Mouse (Mus musculus): ENCODE measurements around the gene Vav2. TPM values are rescaled to one million over a fixed set of nuclear protein-coding genes. Genes with fewer than 3 reads are reported as not detected.

The Vav2 gene
- 8.0 and 8.5 TPM in 2 replicates for polyA plus RNA-seq (2016; fragmentation: Nextera tagmentation; extraction: Ambion mirVana)

- Histone ChIP-seq H3K4me1 (replicated peaks) (peaks cover 39% of the 10 kb centered on the region), H3K27ac (peak within 1 kb of the TSS; percentile 80), H3K36me3 (0 out of 2 replicates have a peak, but pooled peaks cover 3% of the 10 kb centered on the region), H3K9me3 (no peaks in the 10 kb centered on the region), H3K9ac (replicated peaks) (peak within 1 kb of the TSS; percentile 91), H3K4me3 (replicated peaks) (peak within 1 kb of the TSS; percentile 92), H3K27me3 (no peaks in the 10 kb centered on the region), H3K4me2 (peak within 1 kb of the TSS; percentile 99)
- ATAC-seq (ENCODE audit: insufficient number of reproducible peaks, insufficient read depth, low FRiP score, low TSS enrichment, low read depth) = peak; percentile 85
- WGBS = under 1% methylated on average over 58 of the region's 58 CpGs
Measured at GRCm38 (mm10) chr2:27426855-27427457, at the start of gene Vav2. TSS of gene Vav2 (minus strand) at chr2:27427033.

- peak overlapping the region; percentile 98 for H3K9ac ChIP-seq (replicated peaks)
- peak; percentile 97 for ATAC-seq (ENCODE audit: insufficient number of reproducible peaks, insufficient read depth, low FRiP score, low TSS enrichment, low read depth)
- peak overlapping the region; percentile 99 for H3K4me3 ChIP-seq (replicated peaks)
- H3K9me3 ChIP-seq = no peaks in the 10 kb centered on the region
- peak overlapping the region; percentile 98 for H3K27ac ChIP-seq
- peaks cover 44% of the 10 kb centered on the region for H3K4me1 ChIP-seq (replicated peaks)
- under 1% methylated on average over 79 of the region's 96 CpGs for WGBS
- H3K36me3 ChIP-seq = peaks cover 23% of the 10 kb centered on the region
- no peaks in the 10 kb centered on the region for H3K27me3 ChIP-seq
- peak overlapping the region; percentile 98 for H3K4me2 ChIP-seq
Measured at GRCm38 (mm10) chr2:27475495-27476302, 48.9 kb upstream of the Vav2 start.

- Histone ChIP-seq H3K4me2 (peak overlapping the region; percentile 98), H3K36me3 (peaks cover 30% of the 10 kb centered on the region), H3K27ac (peak overlapping the region; percentile 98), H3K4me3 (replicated peaks) (peak overlapping the region; percentile 99), H3K4me1 (replicated peaks) (peaks cover 52% of the 10 kb centered on the region), H3K9ac (replicated peaks) (peak overlapping the region; percentile 98), H3K27me3 (no peaks in the 10 kb centered on the region), H3K9me3 (no peaks in the 10 kb centered on the region)
- ATAC-seq (ENCODE audit: insufficient number of reproducible peaks, insufficient read depth, low FRiP score, low TSS enrichment, low read depth) = no peak
- under 1% methylated on average over 72 of the region's 84 CpGs for WGBS
Measured at GRCm38 (mm10) chr2:27474621-27475484, 48.0 kb upstream of the Vav2 start.

- Histone ChIP-seq H3K4me2 (peak overlapping the region; percentile 98), H3K36me3 (peaks cover 35% of the 10 kb centered on the region), H3K9ac (replicated peaks) (peak overlapping the region; percentile 98), H3K27ac (0 out of 2 replicates have a peak overlapping the region, but pooled peaks have one; percentile 98), H3K4me1 (replicated peaks) (peaks cover 62% of the 10 kb centered on the region), H3K9me3 (no peaks in the 10 kb centered on the region), H3K4me3 (replicated peaks) (peak overlapping the region; percentile 99), H3K27me3 (no peaks in the 10 kb centered on the region)
- 15% methylated on average over 4 of the region's 4 CpGs for WGBS
- no peak for ATAC-seq (ENCODE audit: insufficient number of reproducible peaks, insufficient read depth, low FRiP score, low TSS enrichment, low read depth)
Measured at GRCm38 (mm10) chr2:27473911-27474310, 47.1 kb upstream of the Vav2 start.

GRCm38 (mm10) chr2:27473061-27473765 is 46.4 kb upstream of the Vav2 start:
- Histone ChIP-seq H3K4me3 (replicated peaks) (peak overlapping the region; percentile 99), H3K9me3 (no peaks in the 10 kb centered on the region), H3K4me2 (peak overlapping the region; percentile 98), H3K27me3 (no peaks in the 10 kb centered on the region), H3K27ac (no peak overlapping the region), H3K36me3 (peaks cover 42% of the 10 kb centered on the region), H3K9ac (replicated peaks) (peak overlapping the region; percentile 98; the same call in 1 of the 2 replicates), H3K4me1 (replicated peaks) (peaks cover 64% of the 10 kb centered on the region)
- no peak for ATAC-seq (ENCODE audit: insufficient number of reproducible peaks, insufficient read depth, low FRiP score, low TSS enrichment, low read depth)
- WGBS = 63% methylated on average over 7 of the region's 7 CpGs

GRCm38 (mm10) chr2:27471170-27471584 is 44.3 kb upstream of the Vav2 start:
- no peaks in the 10 kb centered on the region for H3K9me3 ChIP-seq
- no peak overlapping the region for H3K27ac ChIP-seq
- peaks cover 62% of the 10 kb centered on the region for H3K36me3 ChIP-seq
- H3K9ac ChIP-seq (replicated peaks) = no peak overlapping the region
- no peak overlapping the region for H3K4me3 ChIP-seq (replicated peaks)
- no peaks in the 10 kb centered on the region for H3K27me3 ChIP-seq
- ATAC-seq (ENCODE audit: insufficient number of reproducible peaks, insufficient read depth, low FRiP score, low TSS enrichment, low read depth) = no peak
- no peak overlapping the region; the same call in 1 of the 2 replicates for H3K4me2 ChIP-seq
- H3K4me1 ChIP-seq (replicated peaks) = peaks cover 59% of the 10 kb centered on the region

- ATAC-seq (ENCODE audit: insufficient number of reproducible peaks, insufficient read depth, low FRiP score, low TSS enrichment, low read depth) = no peak
- peaks cover 68% of the 10 kb centered on the region for H3K36me3 ChIP-seq
- H3K4me1 ChIP-seq (replicated peaks) = peaks cover 59% of the 10 kb centered on the region
Measured at GRCm38 (mm10) chr2:27470535-27470934, 43.7 kb upstream of the Vav2 start.

GRCm38 (mm10) chr2:27469991-27470355 is 43.1 kb upstream of the Vav2 start:
- no peak overlapping the region for H3K4me3 ChIP-seq (replicated peaks)
- no peaks in the 10 kb centered on the region for H3K27me3 ChIP-seq
- H3K9me3 ChIP-seq = no peaks in the 10 kb centered on the region
- no peak overlapping the region for H3K9ac ChIP-seq (replicated peaks)
- no peak overlapping the region for H3K4me2 ChIP-seq
- no peak for ATAC-seq (ENCODE audit: insufficient number of reproducible peaks, insufficient read depth, low FRiP score, low TSS enrichment, low read depth)
- no peak overlapping the region for H3K27ac ChIP-seq
- WGBS = 49% methylated on average over 3 of the region's 3 CpGs
- peaks cover 74% of the 10 kb centered on the region for H3K36me3 ChIP-seq
- H3K4me1 ChIP-seq (replicated peaks) = peaks cover 59% of the 10 kb centered on the region

More at GRCm38 (mm10) chr2:27470535-27470934, 43.7 kb upstream of the Vav2 start:
- Histone ChIP-seq H3K27me3 (no peaks in the 10 kb centered on the region), H3K27ac (0 out of 2 replicates have a peak overlapping the region, but pooled peaks have one; percentile 23), H3K4me3 (replicated peaks) (no peak overlapping the region), H3K9ac (replicated peaks) (no peak overlapping the region), H3K4me2 (no peak overlapping the region), H3K9me3 (no peaks in the 10 kb centered on the region)
- 97% methylated on average over 2 of the region's 2 CpGs for WGBS

GRCm38 (mm10) chr2:27469292-27469990 is 42.6 kb upstream of the Vav2 start:
- Histone ChIP-seq H3K9ac (replicated peaks) (no peak overlapping the region; the same call in 1 of the 2 replicates), H3K9me3 (no peaks in the 10 kb centered on the region), H3K4me1 (replicated peaks) (peaks cover 59% of the 10 kb centered on the region), H3K4me3 (replicated peaks) (no peak overlapping the region), H3K27me3 (no peaks in the 10 kb centered on the region), H3K27ac (no peak overlapping the region), H3K4me2 (no peak overlapping the region), H3K36me3 (peaks cover 79% of the 10 kb centered on the region)
- no peak for ATAC-seq (ENCODE audit: insufficient number of reproducible peaks, insufficient read depth, low FRiP score, low TSS enrichment, low read depth)
- 69% methylated on average over 4 of the region's 4 CpGs for WGBS

GRCm38 (mm10) chr2:27462901-27463300 is 36.1 kb upstream of the Vav2 start:
- Histone ChIP-seq H3K9me3 (no peaks in the 10 kb centered on the region), H3K27me3 (no peaks in the 10 kb centered on the region), H3K4me2 (no peak overlapping the region), H3K27ac (no peak overlapping the region), H3K4me1 (replicated peaks) (0 out of 2 replicates have a peak, but pooled peaks cover 4% of the 10 kb centered on the region), H3K36me3 (peaks cover 100% of the 10 kb centered on the region), H3K4me3 (replicated peaks) (no peak overlapping the region), H3K9ac (replicated peaks) (no peak overlapping the region)
- WGBS = 89% methylated on average over 4 of the region's 4 CpGs
- no peak for ATAC-seq (ENCODE audit: insufficient number of reproducible peaks, insufficient read depth, low FRiP score, low TSS enrichment, low read depth)
